Mouse (Mus musculus) c-Kit-positive CD71-positive TER-119-negative erythroid progenitor cells, embryonic 14.5 days (primary cell): ENCODE data around the gene Tmx2.
A peak's percentile ranks its signal among the peaks of the same experiment; 100 is the strongest.

Experiments
- DNase-seq: peaks from one replicate; pipeline ENCODE4 v3.0.0-alpha.2; 2013; ENCODE audit warnings: low read depth

Tmx2 gene

GRCm38 (mm10) chr2:84638428-84639220 lies 40.3 kb downstream of the Tmx2 start:
- no peak for DNase-seq

GRCm38 (mm10) chr2:84637452-84638165 lies 41.3 kb downstream of the Tmx2 start:
- DNase-seq: no peak

GRCm38 (mm10) chr2:84636231-84636741 lies 42.7 kb downstream of the Tmx2 start:
- no peak for DNase-seq

- no peak for DNase-seq
Measured at GRCm38 (mm10) chr2:84635611-84636010, 43.3 kb downstream of the Tmx2 start.

- no peak for DNase-seq
Measured at GRCm38 (mm10) chr2:84634934-84635482, 43.9 kb downstream of the Tmx2 start.

- DNase-seq: no peak
Measured at GRCm38 (mm10) chr2:84634006-84634405, 44.9 kb downstream of the Tmx2 start.

GRCm38 (mm10) chr2:84632999-84633398 lies 45.9 kb downstream of the Tmx2 start:
- peak; percentile 38 for DNase-seq

- no peak for DNase-seq
Measured at GRCm38 (mm10) chr2:84632001-84632400, 46.9 kb downstream of the Tmx2 start.

- no peak for DNase-seq
Measured at GRCm38 (mm10) chr2:84627036-84627435, 51.9 kb downstream of the Tmx2 start.

- DNase-seq: no peak
Measured at GRCm38 (mm10) chr2:84626366-84626975, 52.5 kb downstream of the Tmx2 start.

- DNase-seq: no peak
Measured at GRCm38 (mm10) chr2:84624201-84624600, 54.7 kb downstream of the Tmx2 start.

- DNase-seq: no peak
Measured at GRCm38 (mm10) chr2:84623428-84624119, 55.4 kb downstream of the Tmx2 start.

GRCm38 (mm10) chr2:84622668-84623067 lies 56.3 kb downstream of the Tmx2 start:
- DNase-seq: no peak
